Mouse (Mus musculus): ENCODE measurements around the gene Nfib. TPM values are rescaled to one million over a fixed set of nuclear protein-coding genes. Genes with fewer than 3 reads are reported as not detected.

The Nfib gene
- polyA plus RNA-seq, 1 experiment from 2014 or later, result 13.5 TPM

DNA sequence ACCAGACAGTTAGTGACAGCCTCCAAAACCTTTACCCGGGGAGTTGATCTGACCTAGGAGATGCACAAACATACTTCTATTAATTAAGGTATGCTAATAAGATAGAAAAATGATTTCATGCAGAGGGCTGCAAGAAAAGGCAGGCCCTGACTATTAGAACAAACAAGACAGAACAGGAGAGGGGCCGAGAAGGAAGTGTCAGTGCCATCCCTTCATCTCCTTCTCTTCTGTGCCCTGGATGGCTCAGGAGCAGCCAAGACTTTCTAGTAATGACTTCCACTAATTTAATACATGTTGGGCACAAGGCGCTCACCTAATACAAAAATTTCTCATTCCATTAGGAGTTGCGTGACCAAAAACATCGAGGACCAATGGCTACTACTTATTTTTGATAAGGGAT lies 118.9 kb downstream of the Nfib start:
- no peaks in the 10 kb centered on the region for H3K36me3 ChIP-seq (ENCODE audit: control insufficient read depth, insufficient read depth)
- 92% methylated on average over 5 of the region's 5 CpGs for WGBS
- no peaks in the 10 kb centered on the region for H3K9me3 ChIP-seq (ENCODE audit: control insufficient read depth)
- H3K4me1 ChIP-seq (replicated peaks; ENCODE audit: control insufficient read depth, insufficient read depth, low read length), result no peaks in the 10 kb centered on the region
- ATAC-seq, result no peak
- no peak for TF ChIP-seq CTCF (IDR thresholded peaks at IDR 0.05; ENCODE audit: low read depth)
- no peaks in the 10 kb centered on the region for H3K27me3 ChIP-seq (replicated peaks; ENCODE audit: control insufficient read depth, insufficient read depth, low read length)
- no peak overlapping the region for H3K9ac ChIP-seq (ENCODE audit: low read depth, low read length)
- H3K27ac ChIP-seq (ENCODE audit: low read depth, low read length), result no peak overlapping the region
- no peak overlapping the region for H3K4me3 ChIP-seq (ENCODE audit: low read depth, low read length)
- H3K4me2 ChIP-seq (replicated peaks; ENCODE audit: low read depth), result no peak overlapping the region

- no peak overlapping the region for H3K27ac ChIP-seq (ENCODE audit: low read depth, low read length)
- no peak for ATAC-seq
- no peaks in the 10 kb centered on the region for H3K36me3 ChIP-seq (ENCODE audit: control insufficient read depth, insufficient read depth)
- no peaks in the 10 kb centered on the region for H3K4me1 ChIP-seq (replicated peaks; ENCODE audit: control insufficient read depth, insufficient read depth, low read length)
- no peak overlapping the region for H3K9ac ChIP-seq (ENCODE audit: low read depth, low read length)
- no peak overlapping the region for H3K4me2 ChIP-seq (replicated peaks; ENCODE audit: low read depth)
- no peaks in the 10 kb centered on the region for H3K27me3 ChIP-seq (replicated peaks; ENCODE audit: control insufficient read depth, insufficient read depth, low read length)
- no peak overlapping the region for H3K4me3 ChIP-seq (ENCODE audit: low read depth, low read length)
- no peaks in the 10 kb centered on the region for H3K9me3 ChIP-seq (ENCODE audit: control insufficient read depth)
- no peak for TF ChIP-seq CTCF (IDR thresholded peaks at IDR 0.05; ENCODE audit: low read depth)
- 93% methylated on average over 9 of the region's 9 CpGs for WGBS
Observed at GRCm38 (mm10) chr4:82585536-82585935, 120.0 kb downstream of the Nfib start.

- Histone ChIP-seq H3K9ac (ENCODE audit: low read depth, low read length) (no peak overlapping the region), H3K4me3 (ENCODE audit: low read depth, low read length) (no peak overlapping the region), H3K9me3 (ENCODE audit: control insufficient read depth) (no peaks in the 10 kb centered on the region), H3K4me1 (replicated peaks; ENCODE audit: control insufficient read depth, insufficient read depth, low read length) (no peaks in the 10 kb centered on the region), H3K36me3 (ENCODE audit: control insufficient read depth, insufficient read depth) (no peaks in the 10 kb centered on the region), H3K27me3 (replicated peaks; ENCODE audit: control insufficient read depth, insufficient read depth, low read length) (no peaks in the 10 kb centered on the region), H3K27ac (ENCODE audit: low read depth, low read length) (no peak overlapping the region), H3K4me2 (replicated peaks; ENCODE audit: low read depth) (no peak overlapping the region)
- 95% methylated on average over 5 of the region's 5 CpGs for WGBS
- no peak for TF ChIP-seq CTCF (IDR thresholded peaks at IDR 0.05; ENCODE audit: low read depth)
- ATAC-seq, result no peak
Observed at GRCm38 (mm10) chr4:82585056-82585455, 120.5 kb downstream of the Nfib start.

DNA sequence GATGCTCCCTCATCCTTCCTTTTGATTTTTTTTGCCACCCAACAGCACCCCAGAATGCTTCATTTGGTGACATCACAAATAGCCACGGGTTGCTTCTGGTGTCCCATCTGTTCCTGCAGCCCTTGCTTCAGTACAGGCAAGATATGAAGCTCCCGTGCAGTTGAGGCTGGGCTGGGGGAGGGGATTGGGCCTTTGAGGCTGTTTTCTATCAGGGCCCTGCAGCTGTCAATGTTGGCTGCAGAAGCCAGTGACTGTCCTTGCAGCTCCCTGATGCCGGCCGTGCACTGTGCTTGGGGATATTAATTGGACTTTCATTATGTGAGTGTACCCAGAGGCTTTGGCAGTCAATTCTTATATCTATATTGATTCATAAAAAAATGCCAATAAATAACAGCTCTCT lies 121.0 kb downstream of the Nfib start:
- no peak for ATAC-seq
- WGBS, result 56% methylated on average over 4 of the region's 4 CpGs
- Histone ChIP-seq H3K36me3 (ENCODE audit: control insufficient read depth, insufficient read depth) (no peaks in the 10 kb centered on the region), H3K9me3 (ENCODE audit: control insufficient read depth) (no peaks in the 10 kb centered on the region), H3K4me2 (replicated peaks; ENCODE audit: low read depth) (no peak overlapping the region), H3K4me3 (ENCODE audit: low read depth, low read length) (no peak overlapping the region), H3K27ac (ENCODE audit: low read depth, low read length) (no peak overlapping the region), H3K9ac (ENCODE audit: low read depth, low read length) (no peak overlapping the region), H3K27me3 (replicated peaks; ENCODE audit: control insufficient read depth, insufficient read depth, low read length) (no peaks in the 10 kb centered on the region), H3K4me1 (replicated peaks; ENCODE audit: control insufficient read depth, insufficient read depth, low read length) (no peaks in the 10 kb centered on the region)
- TF ChIP-seq CTCF (IDR thresholded peaks at IDR 0.05; ENCODE audit: low read depth), result no peak

DNA sequence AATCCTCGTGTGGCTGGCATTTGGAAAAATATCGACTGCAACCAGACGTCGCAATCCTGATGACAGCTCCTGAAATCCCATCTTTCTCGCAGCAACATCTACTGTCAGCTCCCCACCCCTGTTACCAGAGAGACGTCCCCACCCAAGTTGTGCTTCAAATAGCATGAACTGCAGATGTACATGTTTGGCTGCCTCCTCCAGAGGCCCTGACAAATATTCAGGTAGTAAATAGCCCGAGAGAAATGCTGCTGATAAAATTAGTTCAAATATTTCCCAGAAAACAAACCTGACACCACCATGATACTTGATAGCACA lies 132.3 kb downstream of the Nfib start:
- no peaks in the 10 kb centered on the region for H3K4me1 ChIP-seq (replicated peaks; ENCODE audit: control insufficient read depth, insufficient read depth, low read length)
- H3K36me3 ChIP-seq (ENCODE audit: control insufficient read depth, insufficient read depth), result no peaks in the 10 kb centered on the region
- ATAC-seq, result no peak
- no peak overlapping the region for H3K4me2 ChIP-seq (replicated peaks; ENCODE audit: low read depth)
- H3K27ac ChIP-seq (ENCODE audit: low read depth, low read length), result no peak overlapping the region
- H3K9ac ChIP-seq (ENCODE audit: low read depth, low read length), result no peak overlapping the region
- 85% methylated on average over 7 of the region's 7 CpGs for WGBS
- no peaks in the 10 kb centered on the region for H3K27me3 ChIP-seq (replicated peaks; ENCODE audit: control insufficient read depth, insufficient read depth, low read length)
- H3K4me3 ChIP-seq (ENCODE audit: low read depth, low read length), result no peak overlapping the region
- no peak for TF ChIP-seq CTCF (IDR thresholded peaks at IDR 0.05; ENCODE audit: low read depth)
- H3K9me3 ChIP-seq (ENCODE audit: control insufficient read depth), result no peaks in the 10 kb centered on the region

DNA sequence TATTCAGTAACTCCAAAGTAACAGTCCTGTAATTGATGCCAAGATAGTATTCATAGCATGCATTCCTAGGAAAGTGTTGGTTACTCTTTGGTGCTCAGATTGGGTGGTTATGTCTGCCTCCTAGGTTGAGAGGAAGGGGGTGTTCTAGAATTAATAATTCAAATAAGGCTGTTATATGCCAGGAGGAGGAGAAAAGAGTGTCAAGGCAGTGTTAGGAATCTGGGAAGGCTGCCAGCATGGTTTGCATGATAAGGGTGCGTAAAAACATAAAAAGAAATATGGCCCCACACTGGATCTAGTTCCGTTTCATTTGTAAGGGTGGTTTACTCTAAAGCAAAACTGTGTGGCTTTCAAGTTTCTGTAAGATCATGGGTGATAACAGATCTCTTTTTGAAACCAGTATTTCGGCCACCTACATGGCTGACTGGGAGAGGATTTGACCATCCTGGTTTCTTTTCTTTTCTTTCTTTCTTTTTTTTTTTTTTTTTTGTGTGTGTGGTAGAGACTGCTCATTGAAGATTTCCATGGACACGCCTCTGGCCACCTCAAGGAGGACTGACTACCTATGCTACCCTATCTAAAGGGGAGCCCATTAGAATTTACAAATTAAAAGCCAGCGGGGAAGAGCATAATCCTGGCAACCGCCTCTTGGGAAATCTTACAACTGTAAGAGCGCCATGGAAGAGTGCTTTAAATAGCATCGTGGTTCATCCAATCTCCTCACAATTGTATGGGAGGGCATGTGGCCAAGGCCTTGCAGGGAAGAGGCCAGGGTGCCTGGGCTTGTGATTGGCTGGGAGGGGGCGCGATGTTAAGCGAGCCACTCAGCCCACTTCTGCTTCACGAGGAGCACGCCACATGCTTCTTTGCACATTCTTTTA lies 132.9 kb downstream of the Nfib start:
- no peak overlapping the region for H3K9ac ChIP-seq (ENCODE audit: low read depth, low read length)
- no peaks in the 10 kb centered on the region for H3K27me3 ChIP-seq (replicated peaks; ENCODE audit: control insufficient read depth, insufficient read depth, low read length)
- WGBS, result 75% methylated on average over 13 of the region's 13 CpGs
- H3K4me3 ChIP-seq (ENCODE audit: low read depth, low read length), result no peak overlapping the region
- TF ChIP-seq CTCF (IDR thresholded peaks at IDR 0.05; ENCODE audit: low read depth), result no peak
- H3K4me2 ChIP-seq (replicated peaks; ENCODE audit: low read depth), result no peak overlapping the region
- H3K36me3 ChIP-seq (ENCODE audit: control insufficient read depth, insufficient read depth), result no peaks in the 10 kb centered on the region
- H3K9me3 ChIP-seq (ENCODE audit: control insufficient read depth), result no peaks in the 10 kb centered on the region
- H3K4me1 ChIP-seq (replicated peaks; ENCODE audit: control insufficient read depth, insufficient read depth, low read length), result no peaks in the 10 kb centered on the region
- no peak for ATAC-seq
- H3K27ac ChIP-seq (ENCODE audit: low read depth, low read length), result no peak overlapping the region

Data from intestine, postnatal 0 days (tissue).